Mouse (Mus musculus): ENCODE measurements around the gene 5330417C22Rik.

Gene 5330417C22Rik

DNA sequence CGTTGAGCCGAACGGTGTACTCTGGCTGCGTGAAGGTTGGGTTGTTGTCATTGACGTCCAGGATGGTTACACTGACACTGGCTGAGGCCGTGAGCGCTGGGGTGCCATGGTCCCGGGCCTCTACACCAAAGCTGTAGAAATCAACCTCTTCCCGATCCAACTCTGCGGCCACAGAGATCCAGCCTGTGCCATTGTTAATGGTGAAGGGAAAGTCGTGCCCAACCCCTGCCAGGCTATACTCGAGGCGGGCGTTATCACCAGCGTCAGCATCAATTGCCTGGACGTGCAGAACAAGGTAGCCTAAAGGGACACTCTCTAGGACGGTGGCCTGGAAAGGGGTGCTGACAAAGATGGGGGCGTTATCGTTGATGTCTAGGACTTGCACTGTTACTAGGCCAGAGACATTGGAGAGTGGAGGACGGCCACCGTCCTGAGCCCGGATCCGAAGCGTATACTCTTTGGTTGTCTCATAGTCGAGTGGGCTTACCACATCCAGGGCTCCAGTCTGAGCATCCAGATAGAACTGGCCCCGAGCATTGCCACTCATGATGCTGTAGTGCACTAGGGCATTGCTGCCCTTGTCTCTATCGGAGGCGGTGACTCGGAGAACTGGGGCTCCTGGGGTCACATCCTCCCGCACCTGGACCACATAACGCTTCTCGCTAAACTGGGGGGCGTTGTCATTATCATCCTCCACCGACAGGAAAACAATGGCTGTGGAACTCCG, 122.5 kb downstream of the 5330417C22Rik start:
- no peak for DNase-seq (ENCODE audit: low read depth, low spot score)

DNA sequence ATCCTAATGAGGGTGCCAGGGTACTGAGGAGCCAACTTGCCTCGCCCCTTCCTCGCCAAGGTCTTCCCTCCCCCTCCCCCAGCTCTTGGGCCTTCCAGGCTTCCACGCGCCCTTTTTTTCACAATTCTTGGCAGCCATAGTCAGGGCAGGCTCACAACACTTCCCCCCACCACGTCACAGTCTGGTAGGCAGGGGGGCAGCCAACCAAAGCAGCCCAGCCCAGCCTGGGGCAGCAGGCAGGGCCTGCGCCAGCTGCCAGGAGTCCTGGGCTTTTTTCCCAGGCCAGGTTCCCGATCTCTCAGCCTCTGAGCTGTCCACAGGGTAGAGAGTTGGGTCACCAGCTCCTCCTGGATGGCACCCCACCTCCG, 124.6 kb downstream of the 5330417C22Rik start:
- DNase-seq (ENCODE audit: low read depth, low spot score) = no peak

DNA sequence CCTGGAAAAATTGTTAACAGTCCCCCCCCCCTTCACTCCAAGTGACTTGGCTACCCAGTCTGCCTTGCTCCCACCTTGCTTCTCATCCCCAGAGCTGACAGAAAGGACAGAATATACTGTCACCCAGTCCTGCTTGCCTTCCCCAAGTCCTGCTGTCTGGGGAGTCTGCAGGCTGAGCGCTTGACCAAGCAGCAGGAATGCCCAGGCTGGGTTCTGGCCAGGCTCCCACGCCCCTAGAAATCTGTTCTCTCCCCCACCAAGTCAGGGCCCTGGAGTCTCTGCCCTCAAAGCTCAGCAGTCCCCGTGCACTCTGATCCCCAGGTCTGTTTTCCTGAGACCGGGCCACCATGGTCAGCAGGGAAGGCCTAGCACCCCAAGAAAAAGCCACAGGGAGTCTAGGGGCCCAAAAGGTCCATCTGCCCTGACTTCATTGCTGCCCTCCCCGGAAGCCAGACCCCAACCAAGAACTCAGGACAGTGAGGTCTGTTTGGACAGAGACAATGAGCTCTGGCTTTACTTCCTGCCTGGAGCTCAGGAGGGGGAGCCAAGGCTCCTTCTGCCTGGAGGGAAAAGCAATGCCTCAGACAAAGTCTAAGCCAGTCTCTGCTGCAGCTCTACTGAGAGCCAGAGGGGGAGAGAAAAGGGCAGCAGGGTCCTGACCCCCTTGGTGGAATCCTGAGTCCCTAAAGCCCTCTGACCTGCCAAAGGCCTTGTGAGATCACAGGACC, 125.1 kb downstream of the 5330417C22Rik start:
- DNase-seq (ENCODE audit: low read depth, low spot score) = no peak

DNA sequence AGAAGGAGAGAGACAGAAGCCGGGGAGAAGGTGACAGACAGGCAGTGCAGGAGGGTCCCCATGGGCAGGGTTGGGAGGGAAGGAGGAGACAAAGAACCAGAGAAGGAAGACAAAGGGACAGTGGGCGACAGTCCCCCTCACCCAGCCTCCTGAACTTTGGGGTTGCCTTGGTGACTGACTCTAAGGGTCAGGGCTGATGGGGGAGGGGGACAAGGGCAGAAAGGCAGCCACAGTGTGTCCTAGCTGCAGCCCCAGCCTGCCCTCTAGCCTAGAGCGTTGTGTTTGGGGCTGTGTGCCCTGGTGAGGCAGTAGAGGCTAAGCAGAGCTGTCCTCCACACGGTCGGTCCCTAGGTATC, 126.0 kb downstream of the 5330417C22Rik start:
- DNase-seq (ENCODE audit: low read depth, low spot score) = no peak

DNA sequence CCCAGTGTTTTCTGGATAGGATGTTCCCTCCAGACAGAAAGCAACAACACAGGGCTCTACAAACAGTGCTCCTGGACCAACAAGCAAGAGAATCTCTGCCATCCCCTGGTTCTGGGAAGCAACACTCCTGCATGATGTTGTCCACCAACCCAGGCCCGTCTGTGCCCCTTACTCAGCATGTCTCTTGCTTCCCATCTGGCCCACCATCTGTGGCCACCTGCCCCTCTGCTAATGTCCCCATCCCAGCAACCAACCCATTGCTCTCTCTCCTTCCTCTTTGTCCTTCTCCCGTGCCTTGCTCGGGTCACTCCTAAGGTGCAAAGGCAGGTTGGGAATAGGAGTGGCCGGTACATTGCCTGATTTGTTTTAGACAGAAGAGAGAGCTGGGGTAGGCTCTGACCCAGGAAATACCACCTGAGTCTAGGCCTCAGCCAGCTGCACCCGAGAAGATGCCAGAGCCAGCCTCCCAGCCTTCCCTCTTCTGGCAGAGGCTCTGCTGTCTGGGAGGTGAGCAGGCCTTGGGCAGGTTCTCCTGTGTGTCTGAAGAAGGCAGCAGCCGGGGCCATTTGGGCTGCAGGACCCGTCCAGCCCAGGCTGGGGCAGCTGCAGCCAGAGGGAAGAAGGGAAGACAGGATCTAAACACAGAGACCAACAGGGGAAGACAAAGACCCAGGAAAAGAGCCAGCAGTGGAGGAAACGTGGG, 126.5 kb downstream of the 5330417C22Rik start:
- no peak for DNase-seq (ENCODE audit: low read depth, low spot score)

DNA sequence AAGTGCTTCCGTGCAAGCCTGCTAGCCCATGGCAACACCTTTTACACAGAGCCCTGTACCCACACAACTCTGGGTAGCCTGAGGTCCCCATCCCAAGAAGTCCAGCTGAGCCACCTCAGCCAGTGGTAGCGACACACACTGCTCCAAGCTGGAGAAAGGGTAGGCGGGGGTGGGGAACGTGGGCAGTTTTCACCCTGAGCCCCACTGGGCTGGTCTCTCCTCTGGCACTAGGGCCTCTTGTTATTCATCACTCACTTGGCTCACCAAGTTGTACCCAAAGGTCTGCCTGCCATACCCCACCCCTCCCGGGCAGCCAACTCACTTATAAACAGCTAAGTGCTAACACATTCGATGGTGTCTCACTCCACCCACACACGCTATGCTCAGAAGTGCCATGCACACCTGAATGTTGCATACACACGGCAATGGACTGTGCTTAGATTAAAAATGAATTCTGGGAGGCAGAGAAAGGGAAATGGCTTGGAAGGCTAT, 127.8 kb downstream of the 5330417C22Rik start:
- no peak for DNase-seq (ENCODE audit: low read depth, low spot score)

DNA sequence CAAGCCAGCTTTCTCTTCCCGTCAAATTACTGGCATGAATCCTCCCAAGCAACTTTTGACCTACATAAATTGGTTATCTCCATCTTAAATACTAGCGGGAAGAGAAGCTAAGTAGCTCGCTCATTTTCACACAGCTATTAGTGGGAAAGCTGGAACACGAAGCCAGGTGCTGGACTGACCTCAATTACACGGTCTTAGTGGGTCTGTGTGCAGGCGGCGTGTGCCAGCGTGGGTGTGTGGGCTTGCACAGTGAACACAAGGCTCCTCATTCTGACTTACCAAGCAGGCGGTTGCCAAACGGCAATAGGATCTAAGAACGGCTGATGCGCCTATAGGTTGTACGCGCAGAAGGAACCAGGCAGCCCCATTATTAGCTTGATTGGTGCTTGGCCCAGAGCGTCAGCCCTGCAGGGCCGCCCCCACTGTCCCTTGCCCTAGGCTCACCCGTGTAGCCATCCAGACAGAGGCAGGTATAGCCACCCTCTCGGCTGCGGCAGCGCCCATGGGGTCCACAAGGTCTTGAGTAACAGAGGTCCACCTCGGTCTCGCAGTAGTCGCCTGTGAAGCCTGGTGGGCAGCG, 129.9 kb downstream of the 5330417C22Rik start:
- no peak for DNase-seq (ENCODE audit: low read depth, low spot score)

Data from ZHBTc4 (cell line).